Mouse (Mus musculus): Measurements from ENCODE around the gene Ccdc33.

- TF ChIP-seq CTCF (IDR thresholded peaks at IDR 0.05; ENCODE audit: insufficient read depth, low read length) (no peak), POLR2A (IDR thresholded peaks at IDR 0.05; ENCODE audit: borderline replicate concordance, extremely low read depth, low read depth, low read length) (no peak)
These were observed 125.6 kb downstream of the Ccdc33 start for GRCm38 (mm10) chr9:57992781-57993591.
